Mouse (Mus musculus): ENCODE data around the gene Gse1. TPM values are rescaled to one million over a fixed set of nuclear protein-coding genes. Genes with fewer than 3 reads are reported as not detected.

The Gse1 gene
- polyA plus RNA-seq, 1 experiment = 45.8 TPM

DNA sequence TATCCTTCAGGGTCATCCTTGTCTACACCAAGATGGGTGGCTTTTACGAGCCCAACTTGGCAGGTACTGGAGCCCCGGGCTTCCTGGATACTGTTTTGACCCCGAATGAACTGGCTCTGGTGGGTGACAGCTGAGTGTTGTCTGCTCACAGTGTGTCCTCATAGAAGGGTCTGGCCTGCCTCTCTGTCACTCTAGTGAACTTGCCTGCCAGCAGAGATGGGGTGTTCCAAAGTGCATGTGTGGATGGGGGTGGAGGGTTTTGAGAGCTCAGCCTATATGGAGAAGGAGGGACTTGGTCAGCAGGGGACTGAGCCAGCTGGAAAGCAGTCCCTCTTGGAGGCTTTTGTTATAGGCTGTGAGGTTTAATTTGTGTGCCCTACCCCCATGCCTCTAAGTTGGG is 25.7 kb upstream of the Gse1 start:
- 60% methylated on average over 3 of the region's 3 CpGs for WGBS
- Histone ChIP-seq H3K27ac (ENCODE audit: control insufficient read depth, insufficient read depth, low read depth, low read length, poor library complexity) (no peak overlapping the region), H3K4me3 (replicated peaks; ENCODE audit: control insufficient read depth, low read depth, low read length) (no peak overlapping the region), H3K4me1 (ENCODE audit: control insufficient read depth, insufficient read depth, low read length) (no peaks in the 10 kb centered on the region)
- no peak for TF ChIP-seq CTCF (IDR thresholded peaks at IDR 0.05; ENCODE audit: control insufficient read depth, insufficient read depth, low read length)
- TF ChIP-seq POLR2A (IDR thresholded peaks at IDR 0.05; ENCODE audit: borderline replicate concordance, control insufficient read depth, low read depth, low read length) = no peak

GRCm38 (mm10) chr8:120204736-120205360 is 23.4 kb upstream of the Gse1 start:
- Histone ChIP-seq H3K4me1 (ENCODE audit: control insufficient read depth, insufficient read depth, low read length) (no peaks in the 10 kb centered on the region), H3K27ac (ENCODE audit: control insufficient read depth, insufficient read depth, low read depth, low read length, poor library complexity) (no peak overlapping the region), H3K4me3 (replicated peaks; ENCODE audit: control insufficient read depth, low read depth, low read length) (no peak overlapping the region)
- 86% methylated on average over 7 of the region's 7 CpGs for WGBS
- no peak for TF ChIP-seq POLR2A (IDR thresholded peaks at IDR 0.05; ENCODE audit: borderline replicate concordance, control insufficient read depth, low read depth, low read length)
- TF ChIP-seq CTCF (IDR thresholded peaks at IDR 0.05; ENCODE audit: control insufficient read depth, insufficient read depth, low read length) = no peak

- no peaks in the 10 kb centered on the region for H3K4me1 ChIP-seq (ENCODE audit: control insufficient read depth, insufficient read depth, low read length)
- no peak overlapping the region for H3K27ac ChIP-seq (ENCODE audit: control insufficient read depth, insufficient read depth, low read depth, low read length, poor library complexity)
- TF ChIP-seq CTCF (IDR thresholded peaks at IDR 0.05; ENCODE audit: control insufficient read depth, insufficient read depth, low read length) = no peak
- TF ChIP-seq POLR2A (IDR thresholded peaks at IDR 0.05; ENCODE audit: borderline replicate concordance, control insufficient read depth, low read depth, low read length) = no peak
- WGBS = 60% methylated on average over 9 of the region's 9 CpGs
- H3K4me3 ChIP-seq (replicated peaks; ENCODE audit: control insufficient read depth, low read depth, low read length) = no peak overlapping the region
These were observed 22.3 kb upstream of the Gse1 start for GRCm38 (mm10) chr8:120205916-120206315.

DNA sequence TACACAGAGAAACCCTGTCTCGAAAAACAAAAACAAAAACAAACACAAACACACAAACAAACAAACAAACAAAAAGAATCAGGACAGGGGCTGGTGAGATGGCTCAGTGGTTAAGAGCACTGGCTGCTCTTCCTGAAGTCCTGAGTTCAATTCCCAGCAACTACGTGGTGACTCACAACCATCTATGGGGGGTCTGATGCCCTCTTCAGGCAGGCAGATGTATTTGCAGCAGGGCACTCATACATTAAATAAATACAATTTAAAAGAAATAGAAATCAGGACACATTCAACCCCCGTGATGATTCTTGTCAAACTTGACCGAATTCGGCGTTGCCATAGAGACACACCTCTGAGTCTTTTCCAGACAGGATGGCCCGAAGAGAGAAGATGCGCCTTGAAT is 20.9 kb upstream of the Gse1 start:
- Histone ChIP-seq H3K4me3 (replicated peaks; ENCODE audit: control insufficient read depth, low read depth, low read length) (no peak overlapping the region), H3K4me1 (ENCODE audit: control insufficient read depth, insufficient read depth, low read length) (no peaks in the 10 kb centered on the region), H3K27ac (ENCODE audit: control insufficient read depth, insufficient read depth, low read depth, low read length, poor library complexity) (no peak overlapping the region)
- 79% methylated on average over 8 of the region's 8 CpGs for WGBS
- TF ChIP-seq CTCF (IDR thresholded peaks at IDR 0.05; ENCODE audit: control insufficient read depth, insufficient read depth, low read length) = no peak
- no peak for TF ChIP-seq POLR2A (IDR thresholded peaks at IDR 0.05; ENCODE audit: borderline replicate concordance, control insufficient read depth, low read depth, low read length)

- H3K27ac ChIP-seq (ENCODE audit: control insufficient read depth, insufficient read depth, low read depth, low read length, poor library complexity) = no peak overlapping the region
- 69% methylated on average over 11 of the region's 11 CpGs for WGBS
- H3K4me3 ChIP-seq (replicated peaks; ENCODE audit: control insufficient read depth, low read depth, low read length) = no peak overlapping the region
- no peaks in the 10 kb centered on the region for H3K4me1 ChIP-seq (ENCODE audit: control insufficient read depth, insufficient read depth, low read length)
- TF ChIP-seq POLR2A (IDR thresholded peaks at IDR 0.05; ENCODE audit: borderline replicate concordance, control insufficient read depth, low read depth, low read length) (no peak), CTCF (IDR thresholded peaks at IDR 0.05; ENCODE audit: control insufficient read depth, insufficient read depth, low read length) (no peak)
These were observed 20.1 kb upstream of the Gse1 start for GRCm38 (mm10) chr8:120208113-120208512.

- TF ChIP-seq CTCF (IDR thresholded peaks at IDR 0.05; ENCODE audit: control insufficient read depth, insufficient read depth, low read length) (no peak), POLR2A (IDR thresholded peaks at IDR 0.05; ENCODE audit: borderline replicate concordance, control insufficient read depth, low read depth, low read length) (no peak)
- Histone ChIP-seq H3K4me1 (ENCODE audit: control insufficient read depth, insufficient read depth, low read length) (no peaks in the 10 kb centered on the region; the same call in 1 of the 2 replicates), H3K27ac (ENCODE audit: control insufficient read depth, insufficient read depth, low read depth, low read length, poor library complexity) (no peak overlapping the region), H3K4me3 (replicated peaks; ENCODE audit: control insufficient read depth, low read depth, low read length) (no peak overlapping the region)
- 13% methylated on average over 4 of the region's 4 CpGs for WGBS
These were observed 16.9 kb upstream of the Gse1 start for GRCm38 (mm10) chr8:120211345-120211744.

- no peak for TF ChIP-seq POLR2A (IDR thresholded peaks at IDR 0.05; ENCODE audit: borderline replicate concordance, control insufficient read depth, low read depth, low read length)
- no peak for TF ChIP-seq CTCF (IDR thresholded peaks at IDR 0.05; ENCODE audit: control insufficient read depth, insufficient read depth, low read length)
- 82% methylated on average over 7 of the region's 7 CpGs for WGBS
- Histone ChIP-seq H3K4me1 (ENCODE audit: control insufficient read depth, insufficient read depth, low read length) (no peaks in the 10 kb centered on the region; the same call in none of the 2 replicates), H3K27ac (ENCODE audit: control insufficient read depth, insufficient read depth, low read depth, low read length, poor library complexity) (no peak overlapping the region), H3K4me3 (replicated peaks; ENCODE audit: control insufficient read depth, low read depth, low read length) (no peak overlapping the region)
These were observed 15.7 kb upstream of the Gse1 start for GRCm38 (mm10) chr8:120212596-120212995.

GRCm38 (mm10) chr8:120213229-120213628 is 15.0 kb upstream of the Gse1 start:
- no peaks in the 10 kb centered on the region; the same call in none of the 2 replicates for H3K4me1 ChIP-seq (ENCODE audit: control insufficient read depth, insufficient read depth, low read length)
- TF ChIP-seq CTCF (IDR thresholded peaks at IDR 0.05; ENCODE audit: control insufficient read depth, insufficient read depth, low read length) (no peak), POLR2A (IDR thresholded peaks at IDR 0.05; ENCODE audit: borderline replicate concordance, control insufficient read depth, low read depth, low read length) (no peak)
- WGBS = 84% methylated on average over 3 of the region's 3 CpGs
- H3K4me3 ChIP-seq (replicated peaks; ENCODE audit: control insufficient read depth, low read depth, low read length) = no peak overlapping the region
- no peak overlapping the region for H3K27ac ChIP-seq (ENCODE audit: control insufficient read depth, insufficient read depth, low read depth, low read length, poor library complexity)
